Mouse (Mus musculus) embryo, embryonic 10.5 days (tissue): Measurements from ENCODE around the gene Apeh.
A peak's percentile ranks its signal among the peaks of the same experiment; 100 is the strongest.

Source experiments
- DNase-seq: peaks from one replicate; pipeline ENCODE4 v3.0.0-alpha.2; 2015; ENCODE audit warnings: low spot score

Apeh gene

GRCm38 (mm10) chr9:108080168-108080567 lies 14.2 kb downstream of the Apeh start, which contains the start of gene Mst1:
Mst1 (plus strand) TSS chr9:108080436.
- DNase-seq = no peak

- no peak for DNase-seq
These were observed 21.1 kb downstream of the Apeh start for GRCm38 (mm10) chr9:108073141-108073930.

GRCm38 (mm10) chr9:108072481-108072924 lies 21.9 kb downstream of the Apeh start:
- no peak for DNase-seq

GRCm38 (mm10) chr9:108071801-108072200 lies 22.6 kb downstream of the Apeh start:
- no peak for DNase-seq

- no peak for DNase-seq
These were observed 24.9 kb downstream of the Apeh start for GRCm38 (mm10) chr9:108069529-108069928.

- no peak for DNase-seq
These were observed 25.4 kb downstream of the Apeh start for GRCm38 (mm10) chr9:108069007-108069406.

GRCm38 (mm10) chr9:108067900-108068299 lies 26.5 kb downstream of the Apeh start:
- peak; percentile 92 for DNase-seq

GRCm38 (mm10) chr9:108067199-108067598 lies 27.2 kb downstream of the Apeh start:
- no peak for DNase-seq

- peak; percentile 80 for DNase-seq
These were observed 28.9 kb downstream of the Apeh start for GRCm38 (mm10) chr9:108065491-108066011.

- no peak for DNase-seq
These were observed 31.0 kb downstream of the Apeh start for GRCm38 (mm10) chr9:108063361-108063760.

GRCm38 (mm10) chr9:108062142-108062541 lies 32.3 kb downstream of the Apeh start:
- no peak for DNase-seq

- DNase-seq = no peak
These were observed 36.1 kb downstream of the Apeh start for GRCm38 (mm10) chr9:108058291-108058690.

- DNase-seq = no peak
These were observed 37.2 kb downstream of the Apeh start for GRCm38 (mm10) chr9:108057262-108057562.

GRCm38 (mm10) chr9:108056361-108057261 lies 37.8 kb downstream of the Apeh start:
- DNase-seq = no peak

GRCm38 (mm10) chr9:108055661-108056237 lies 38.7 kb downstream of the Apeh start:
- DNase-seq = no peak

- no peak for DNase-seq
These were observed 39.3 kb downstream of the Apeh start for GRCm38 (mm10) chr9:108055061-108055460.

- DNase-seq = no peak
These were observed 39.9 kb downstream of the Apeh start for GRCm38 (mm10) chr9:108054331-108055040.

- DNase-seq = no peak
These were observed 40.7 kb downstream of the Apeh start for GRCm38 (mm10) chr9:108053665-108054225.

- peak; percentile 98 for DNase-seq
These were observed 41.3 kb downstream of the Apeh start, which contains the start of gene Amigo3 for GRCm38 (mm10) chr9:108052885-108053664. Amigo3 (plus strand) TSS chr9:108053159.

GRCm38 (mm10) chr9:108052411-108052810 lies 42.0 kb downstream of the Apeh start:
- no peak for DNase-seq

- no peak for DNase-seq
These were observed 42.5 kb downstream of the Apeh start for GRCm38 (mm10) chr9:108051931-108052220.
